Mouse (Mus musculus) heart, postnatal 25 days (tissue): ENCODE measurements around the gene Gatad2b. TPM values are rescaled to one million over a fixed set of nuclear protein-coding genes. Genes with fewer than 3 reads are reported as not detected.
"Not testable (repeated sequence)": the region's sequence is repeated elsewhere in the genome, so short reads cannot be mapped to it uniquely, and the experiment has no call there.

Experiments
- DNase-seq: peaks from one replicate; pipeline ENCODE4 v3.0.0; 2022; ENCODE audit warnings: low spot score
- intact Hi-C: fragments of 180-260 bp; cut with DNase I; formaldehyde crosslinking; loops from one replicate; pipeline ENCODE4 v1.15.1; 2025
- total RNA-seq, 2 experiments: library from RNA; stranded (reverse); gene quantifications; 2 replicates each; pipeline ENCODE4 v1.2.3; 2021

Gatad2b gene
- total RNA-seq, 2 experiments from 2014 or later = 42.8 to 43.6 TPM

DNA sequence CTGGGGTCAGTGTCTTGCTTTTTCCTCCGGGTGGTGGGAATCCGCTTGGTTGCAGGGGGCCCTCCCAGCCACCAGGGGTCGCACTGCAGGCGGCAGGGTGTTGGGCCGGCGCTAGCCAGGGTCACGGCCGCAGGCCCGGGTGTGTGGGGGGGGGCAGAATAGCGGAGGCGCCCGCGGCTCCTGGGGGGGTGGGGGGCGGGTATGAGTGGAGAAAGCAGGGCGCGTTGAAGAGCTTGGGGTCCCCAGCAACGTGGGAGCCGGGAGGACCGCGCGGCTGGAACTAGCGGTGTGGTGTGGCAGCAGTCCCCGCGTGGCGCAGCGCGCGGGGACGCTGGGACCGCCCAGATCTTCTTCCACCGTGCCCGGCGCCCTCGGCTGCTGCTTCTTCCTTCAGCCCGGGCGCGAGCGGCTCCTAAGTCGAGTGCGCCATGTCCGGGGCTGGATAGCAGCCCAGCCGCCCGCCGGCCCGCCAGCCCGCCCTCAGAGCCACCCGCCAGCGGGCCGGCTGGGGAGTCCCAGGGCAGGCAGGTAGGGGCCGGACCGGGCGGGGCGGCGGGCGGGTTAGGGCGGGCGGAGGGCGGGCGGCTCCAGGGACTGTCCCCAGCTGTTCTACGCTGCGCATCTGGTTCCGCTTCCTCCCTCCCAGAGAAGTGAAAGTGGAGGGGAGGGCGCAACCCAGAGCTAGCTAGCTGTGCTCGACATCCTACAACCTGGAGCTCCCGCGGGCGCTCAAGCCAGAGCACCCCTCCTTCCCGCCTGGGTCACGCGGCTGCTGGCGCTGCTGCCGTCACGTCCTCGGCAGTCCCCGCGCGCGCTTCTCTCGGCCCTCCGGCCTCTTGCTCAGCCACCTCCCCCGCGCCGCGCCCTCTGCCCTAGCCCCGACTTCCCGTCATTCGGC is 27.7 kb upstream of the Gatad2b start, which contains the start of gene Dennd4b:
TSS of gene Dennd4b (plus strand) at position 152 of the 898 bp plus-strand sequence.
- peak; percentile 89 for DNase-seq
- intact Hi-C loops = loop anchor here (2.0 kb wide), 1 partner anchor 108 kb away; no protein-coding TSS in a partner anchor

DNA sequence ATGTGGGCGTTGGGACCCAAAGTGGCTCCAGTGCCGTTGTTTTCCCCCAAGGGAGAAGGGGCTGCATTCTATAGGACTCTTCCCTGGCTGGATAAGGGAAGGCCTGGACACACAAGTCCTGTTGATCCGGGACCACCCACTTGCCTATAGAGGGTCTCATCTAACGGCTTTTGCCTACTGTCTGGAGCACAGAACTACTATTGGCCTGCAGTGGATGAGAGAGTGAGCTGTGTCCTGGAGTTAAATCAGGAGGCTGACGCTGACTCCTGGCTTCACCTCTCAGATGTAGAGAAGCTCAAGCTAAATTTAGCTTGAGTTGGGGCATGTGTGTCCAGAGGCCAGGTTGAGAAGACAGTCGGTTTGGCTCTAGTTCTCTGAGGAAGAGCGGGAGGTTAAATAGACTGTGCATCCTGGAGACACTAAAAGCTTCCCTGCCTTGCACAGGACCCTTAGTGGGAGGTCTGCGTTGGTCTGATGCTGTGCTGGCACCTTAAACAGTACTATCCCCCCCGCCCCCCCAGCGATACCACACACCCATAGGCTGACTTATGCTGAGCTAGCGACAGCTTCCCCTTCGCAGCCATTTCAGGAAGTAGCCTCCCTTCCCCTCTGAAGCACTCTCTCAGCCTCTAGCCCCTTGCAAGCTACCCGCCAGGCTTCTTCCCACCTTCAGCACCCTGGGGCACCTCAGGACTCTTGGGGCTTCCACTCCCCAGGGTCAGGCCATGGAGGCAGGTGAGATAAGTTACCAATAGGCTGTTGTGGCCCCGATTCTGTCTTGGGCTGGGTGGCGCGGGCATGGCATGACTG is 26.8 kb upstream of the Gatad2b start:
- intact Hi-C loops = loop anchor here (2.0 kb wide), 2 partner anchors 27 to 107 kb away; partner anchors contain the start of gene Gatad2b
- DNase-seq = no peak

GRCm38 (mm10) chr3:90266901-90267775 is 25.8 kb upstream of the Gatad2b start:
- intact Hi-C loops = loop anchor here (2.0 kb wide), 1 partner anchor 26 kb away; the partner anchor contains the start of gene Gatad2b
- DNase-seq = no peak

- intact Hi-C loops = no loop called here
- no peak for DNase-seq
These were observed 24.8 kb upstream of the Gatad2b start for GRCm38 (mm10) chr3:90268190-90268589.

- intact Hi-C loops = no loop called here
- DNase-seq = no peak
These were observed 24.0 kb upstream of the Gatad2b start for GRCm38 (mm10) chr3:90268971-90269370.

GRCm38 (mm10) chr3:90270784-90271183 is 22.2 kb upstream of the Gatad2b start:
- no peak for DNase-seq
- intact Hi-C loops = no loop called here

- intact Hi-C loops = no loop called here
- no peak for DNase-seq
These were observed 20.8 kb upstream of the Gatad2b start for GRCm38 (mm10) chr3:90272170-90272569.

GRCm38 (mm10) chr3:90273855-90274254 is 19.1 kb upstream of the Gatad2b start:
- DNase-seq = no peak
- intact Hi-C loops = no loop called here

DNA sequence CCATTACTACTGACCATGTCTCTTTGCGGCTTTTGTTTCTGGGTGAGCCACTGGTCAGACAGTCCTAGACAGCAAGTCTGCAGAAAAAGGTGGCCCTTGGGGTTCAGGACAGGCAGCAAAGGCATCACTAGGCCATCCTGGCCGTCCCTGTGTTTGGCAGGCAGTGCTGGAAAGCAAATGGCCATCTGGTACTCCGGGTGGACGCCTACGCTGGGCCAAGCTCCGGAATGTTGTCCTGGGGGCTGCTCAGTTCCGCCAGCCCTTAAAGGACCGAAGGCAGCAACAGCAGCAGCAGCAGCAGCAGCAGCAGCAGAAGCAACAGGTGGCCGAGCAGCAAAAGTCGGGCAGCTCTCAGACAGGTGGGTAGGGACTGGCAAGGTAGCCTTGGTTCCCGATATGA is 17.7 kb upstream of the Gatad2b start:
- intact Hi-C loops = no loop called here
- DNase-seq = no peak

GRCm38 (mm10) chr3:90276858-90277257 is 16.1 kb upstream of the Gatad2b start:
- DNase-seq = no peak
- intact Hi-C loops = no loop called here

GRCm38 (mm10) chr3:90277793-90278192 is 15.2 kb upstream of the Gatad2b start:
- intact Hi-C loops = no loop called here
- DNase-seq = no peak

- no peak for DNase-seq
- intact Hi-C loops = no loop called here
These were observed 14.8 kb upstream of the Gatad2b start for GRCm38 (mm10) chr3:90278211-90278610.

DNA sequence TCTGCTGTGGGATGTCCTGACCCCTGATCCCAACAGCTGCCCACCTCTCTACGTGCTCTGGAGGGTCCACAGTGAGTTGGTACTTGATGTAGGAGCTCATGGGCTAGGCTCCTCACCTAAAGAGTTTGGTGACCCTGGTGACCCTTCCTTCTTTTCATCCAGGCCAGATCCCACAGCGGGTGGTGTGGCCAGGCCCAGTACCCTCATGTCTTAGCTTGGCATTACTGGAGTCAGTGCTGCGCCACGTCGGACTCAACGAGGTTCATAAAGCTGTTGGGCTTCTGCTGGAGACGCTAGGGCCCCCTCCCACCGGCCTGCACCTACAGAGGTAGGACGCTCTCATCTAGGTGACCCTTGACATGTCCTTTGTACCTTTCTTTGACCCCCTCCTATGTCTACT is 13.8 kb upstream of the Gatad2b start:
- intact Hi-C loops = no loop called here
- DNase-seq = no peak

DNA sequence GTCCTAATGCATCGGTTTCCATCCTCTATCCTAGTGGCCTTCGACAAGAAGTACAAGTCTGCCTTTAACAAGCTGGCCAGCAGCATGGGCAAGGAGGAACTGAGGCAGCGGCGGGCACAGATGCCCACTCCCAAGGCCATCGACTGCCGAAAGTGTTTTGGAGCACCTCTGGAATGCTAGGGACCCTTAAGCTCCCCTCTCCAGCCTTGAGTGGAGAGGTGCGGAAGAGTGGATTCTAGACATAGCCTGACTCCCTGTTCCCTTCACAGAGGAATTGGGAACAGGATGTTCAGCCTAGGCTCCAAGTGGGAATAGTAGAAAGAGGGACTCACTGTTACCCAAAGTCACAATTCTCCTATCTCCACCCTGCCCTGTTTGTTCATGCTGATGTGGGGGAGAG is 13.2 kb upstream of the Gatad2b start:
- intact Hi-C loops = no loop called here

GRCm38 (mm10) chr3:90280708-90281107 is 12.3 kb upstream of the Gatad2b start:
- intact Hi-C loops = no loop called here
- DNase-seq = no peak

More for the DNA sequence above, 13.2 kb upstream of the Gatad2b start:
- DNase-seq = no peak

- intact Hi-C loops = no loop called here
- DNase-seq = no peak
These were observed 8.8 kb upstream of the Gatad2b start for GRCm38 (mm10) chr3:90284150-90284549.

DNA sequence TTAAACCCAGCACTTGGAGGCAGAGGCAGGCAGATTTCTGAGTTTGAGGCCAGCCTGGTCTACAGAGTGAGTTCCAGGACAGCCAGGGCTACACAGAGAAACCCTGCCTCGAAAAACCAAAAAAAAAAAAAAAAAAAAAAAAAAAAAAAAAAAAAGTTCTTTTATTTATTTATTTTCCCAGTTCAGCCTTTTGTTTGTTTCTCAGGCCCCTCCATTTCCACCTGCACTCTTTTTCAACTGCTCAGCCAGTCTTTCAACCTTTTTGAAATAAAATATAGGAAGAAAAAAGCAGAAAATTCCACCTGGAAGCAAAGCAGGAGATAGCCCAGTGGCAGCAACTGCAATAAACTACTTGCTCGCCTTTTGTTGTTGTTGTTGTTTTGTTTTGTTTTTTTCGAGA is 3.6 kb upstream of the Gatad2b start:
- DNase-seq, intact Hi-C loops: not testable (repeated sequence)

- intact Hi-C loops = loop anchor here (1.0 kb wide), 1 partner anchor 83 kb away; no protein-coding TSS in a partner anchor
- DNase-seq = no peak
These were observed 2.4 kb upstream of the Gatad2b start for GRCm38 (mm10) chr3:90290602-90291001.

- intact Hi-C loops = loop anchor here (2.0 kb wide), 1 partner anchor 25 kb away; no protein-coding TSS in a partner anchor
- DNase-seq = no peak
These were observed 1.0 kb upstream of the Gatad2b start for GRCm38 (mm10) chr3:90291982-90292344.
